Mouse (Mus musculus): Measurements from ENCODE around the gene Rab26.

Rab26 gene

GRCm38 (mm10) chr17:24546234-24546633, 12.2 kb upstream of the Rab26 start:
- DNase-seq (ENCODE audit: low read depth): peak; percentile 21

- no peak for DNase-seq (ENCODE audit: low read depth)
Measured at GRCm38 (mm10) chr17:24545247-24545646, 11.2 kb upstream of the Rab26 start.

GRCm38 (mm10) chr17:24544613-24545012, 10.6 kb upstream of the Rab26 start:
- DNase-seq (ENCODE audit: low read depth): no peak

GRCm38 (mm10) chr17:24540375-24540774, 6.4 kb upstream of the Rab26 start:
- peak; percentile 81 for DNase-seq (ENCODE audit: low read depth)

- DNase-seq (ENCODE audit: low read depth): peak; percentile 80
Measured at GRCm38 (mm10) chr17:24538950-24539349, 4.9 kb upstream of the Rab26 start.

- DNase-seq (ENCODE audit: low read depth): peak; percentile 45
Measured at GRCm38 (mm10) chr17:24537536-24537935, 3.5 kb upstream of the Rab26 start.

GRCm38 (mm10) chr17:24535300-24535699, 1.3 kb upstream of the Rab26 start:
- no peak for DNase-seq (ENCODE audit: low read depth)

GRCm38 (mm10) chr17:24533099-24533992, 664 bp downstream of the Rab26 start:
- no peak for DNase-seq (ENCODE audit: low read depth)

GRCm38 (mm10) chr17:24532045-24532444, 2.0 kb downstream of the Rab26 start:
- DNase-seq (ENCODE audit: low read depth): no peak

- DNase-seq (ENCODE audit: low read depth): no peak
Measured at GRCm38 (mm10) chr17:24531064-24531463, 2.9 kb downstream of the Rab26 start.

- peak; percentile 61 for DNase-seq (ENCODE audit: low read depth)
Measured at GRCm38 (mm10) chr17:24530361-24531050, 3.5 kb downstream of the Rab26 start.

- DNase-seq (ENCODE audit: low read depth): peak; percentile 17
Measured at GRCm38 (mm10) chr17:24529883-24530282, 4.1 kb downstream of the Rab26 start.

- DNase-seq (ENCODE audit: low read depth): peak; percentile 87
Measured at GRCm38 (mm10) chr17:24529007-24529451, 5.0 kb downstream of the Rab26 start.

- peak; percentile 46 for DNase-seq (ENCODE audit: low read depth)
Measured at GRCm38 (mm10) chr17:24528560-24528918, 5.5 kb downstream of the Rab26 start.

GRCm38 (mm10) chr17:24527723-24528559, 6.1 kb downstream of the Rab26 start, which contains the start of gene Traf7:
Gene Traf7, minus strand, starts transcription at chr17:24527938.
- peak; percentile 98 for DNase-seq (ENCODE audit: low read depth)

GRCm38 (mm10) chr17:24527315-24527714, 6.7 kb downstream of the Rab26 start:
- DNase-seq (ENCODE audit: low read depth): peak; percentile 83

GRCm38 (mm10) chr17:24524734-24525133, 9.3 kb downstream of the Rab26 start:
- DNase-seq (ENCODE audit: low read depth): peak; percentile 22

GRCm38 (mm10) chr17:24520450-24520849, 13.6 kb downstream of the Rab26 start:
- no peak for DNase-seq (ENCODE audit: low read depth)

- no peak for DNase-seq (ENCODE audit: low read depth)
Measured at GRCm38 (mm10) chr17:24514270-24515257, 19.4 kb downstream of the Rab26 start.

GRCm38 (mm10) chr17:24513609-24514008, 20.4 kb downstream of the Rab26 start:
- DNase-seq (ENCODE audit: low read depth): peak; percentile 72
